Mouse (Mus musculus): ENCODE results near the gene Eml1. TPM values are rescaled to one million over a fixed set of nuclear protein-coding genes. Genes with fewer than 3 reads are reported as not detected.

Gene Eml1
- polyA plus RNA-seq, 1 experiment, result 6.4 TPM

- Histone ChIP-seq H3K36me3 (ENCODE audit: control insufficient read depth, insufficient read depth, low read length) (no peaks in the 10 kb centered on the region), H3K4me1 (replicated peaks; ENCODE audit: control insufficient read depth, insufficient read depth, low read length) (no peaks in the 10 kb centered on the region), H3K27me3 (ENCODE audit: control insufficient read depth, insufficient read depth, low read length) (no peaks in the 10 kb centered on the region; the same call in 1 of the 2 replicates), H3K27ac (ENCODE audit: control insufficient read depth, insufficient read depth, low read length) (no peak overlapping the region), H3K4me3 (ENCODE audit: control insufficient read depth, insufficient read depth, low read length) (no peak overlapping the region)
- 68% methylated on average over 2 of the region's 2 CpGs for WGBS
- no peak for TF ChIP-seq CTCF (IDR thresholded peaks at IDR 0.05; ENCODE audit: borderline replicate concordance, control insufficient read depth, extremely low read depth, insufficient read depth, low read length, poor library complexity)
- TF ChIP-seq POLR2A (IDR thresholded peaks at IDR 0.05; ENCODE audit: control insufficient read depth, extremely low read depth, insufficient read depth, low read length, poor library complexity), result no peak
- no peak for DNase-seq
Measured at GRCm38 (mm10) chr12:108354284-108354683, 16.5 kb upstream of the Eml1 start.

- H3K36me3 ChIP-seq (ENCODE audit: control insufficient read depth, insufficient read depth, low read length), result no peaks in the 10 kb centered on the region
- TF ChIP-seq POLR2A (IDR thresholded peaks at IDR 0.05; ENCODE audit: control insufficient read depth, extremely low read depth, insufficient read depth, low read length, poor library complexity) (no peak), CTCF (IDR thresholded peaks at IDR 0.05; ENCODE audit: borderline replicate concordance, control insufficient read depth, extremely low read depth, insufficient read depth, low read length, poor library complexity) (no peak)
- no peaks in the 10 kb centered on the region for H3K4me1 ChIP-seq (replicated peaks; ENCODE audit: control insufficient read depth, insufficient read depth, low read length)
- DNase-seq, result no peak
- WGBS, result 56% methylated on average over 1 of the region's 1 CpGs
- H3K27ac ChIP-seq (ENCODE audit: control insufficient read depth, insufficient read depth, low read length), result no peak overlapping the region
- no peak overlapping the region for H3K4me3 ChIP-seq (ENCODE audit: control insufficient read depth, insufficient read depth, low read length)
- H3K27me3 ChIP-seq (ENCODE audit: control insufficient read depth, insufficient read depth, low read length), result no peaks in the 10 kb centered on the region; the same call in 1 of the 2 replicates
Measured at GRCm38 (mm10) chr12:108355271-108355670, 15.5 kb upstream of the Eml1 start.

DNA sequence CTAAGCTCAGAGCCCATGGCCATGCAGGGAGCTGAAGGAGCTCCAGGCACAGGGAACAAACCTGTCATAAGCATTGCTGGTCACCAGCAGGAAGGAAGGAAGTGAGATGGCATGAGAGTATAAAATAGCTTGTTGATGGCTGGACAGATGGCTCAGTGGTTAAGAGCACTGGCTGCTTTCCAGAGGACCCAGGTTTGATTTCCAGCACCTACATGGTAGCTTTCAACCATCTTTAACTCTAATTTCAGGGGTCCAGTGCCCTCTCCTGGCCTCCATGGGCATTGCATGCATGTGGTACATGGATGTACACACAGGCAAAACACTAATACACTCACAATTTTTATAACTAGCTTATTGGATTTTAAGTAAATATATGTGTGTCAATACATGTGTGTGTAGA is 14.8 kb upstream of the Eml1 start:
- Histone ChIP-seq H3K27ac (ENCODE audit: control insufficient read depth, insufficient read depth, low read length) (no peak overlapping the region), H3K4me1 (replicated peaks; ENCODE audit: control insufficient read depth, insufficient read depth, low read length) (no peaks in the 10 kb centered on the region), H3K4me3 (ENCODE audit: control insufficient read depth, insufficient read depth, low read length) (no peak overlapping the region), H3K27me3 (ENCODE audit: control insufficient read depth, insufficient read depth, low read length) (no peaks in the 10 kb centered on the region; the same call in 1 of the 2 replicates), H3K36me3 (ENCODE audit: control insufficient read depth, insufficient read depth, low read length) (no peaks in the 10 kb centered on the region)
- no peak for DNase-seq
- no peak for TF ChIP-seq POLR2A (IDR thresholded peaks at IDR 0.05; ENCODE audit: control insufficient read depth, extremely low read depth, insufficient read depth, low read length, poor library complexity)
- no peak for TF ChIP-seq CTCF (IDR thresholded peaks at IDR 0.05; ENCODE audit: borderline replicate concordance, control insufficient read depth, extremely low read depth, insufficient read depth, low read length, poor library complexity)

DNA sequence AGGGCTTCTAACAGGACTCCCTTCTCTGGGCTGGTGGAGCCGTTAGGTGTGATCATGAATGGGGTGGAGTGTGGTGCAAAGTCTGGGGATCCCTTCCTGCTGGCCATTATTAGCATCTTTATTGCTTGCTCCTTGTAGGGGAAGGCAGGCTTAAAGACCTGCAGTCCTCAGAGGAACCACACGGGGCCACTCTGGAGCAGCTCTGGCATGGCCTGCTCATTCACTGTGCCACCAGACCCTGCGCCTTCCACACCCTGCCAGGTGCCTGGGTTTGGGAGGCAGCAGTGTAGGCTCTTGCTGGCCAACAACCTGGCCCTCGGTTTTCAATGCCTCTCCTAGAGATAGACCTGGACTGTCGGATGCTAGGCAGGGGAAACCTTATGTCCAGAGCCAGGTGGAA is 7.0 kb upstream of the Eml1 start:
- no peaks in the 10 kb centered on the region for H3K27me3 ChIP-seq (ENCODE audit: control insufficient read depth, insufficient read depth, low read length)
- no peaks in the 10 kb centered on the region for H3K36me3 ChIP-seq (ENCODE audit: control insufficient read depth, insufficient read depth, low read length)
- 9% methylated on average over 5 of the region's 5 CpGs for WGBS
- no peak overlapping the region for H3K27ac ChIP-seq (ENCODE audit: control insufficient read depth, insufficient read depth, low read length)
- peak; percentile 47 for DNase-seq
- no peaks in the 10 kb centered on the region for H3K4me1 ChIP-seq (replicated peaks; ENCODE audit: control insufficient read depth, insufficient read depth, low read length)
- no peak overlapping the region for H3K4me3 ChIP-seq (ENCODE audit: control insufficient read depth, insufficient read depth, low read length)
- no peak for TF ChIP-seq POLR2A (IDR thresholded peaks at IDR 0.05; ENCODE audit: control insufficient read depth, extremely low read depth, insufficient read depth, low read length, poor library complexity)
- peak; percentile 55; the same call in 1 of the 2 replicates for TF ChIP-seq CTCF (IDR thresholded peaks at IDR 0.05; ENCODE audit: borderline replicate concordance, control insufficient read depth, extremely low read depth, insufficient read depth, low read length, poor library complexity)

- TF ChIP-seq CTCF (IDR thresholded peaks at IDR 0.05; ENCODE audit: borderline replicate concordance, control insufficient read depth, extremely low read depth, insufficient read depth, low read length, poor library complexity) (no peak), POLR2A (IDR thresholded peaks at IDR 0.05; ENCODE audit: control insufficient read depth, extremely low read depth, insufficient read depth, low read length, poor library complexity) (no peak)
- Histone ChIP-seq H3K27ac (ENCODE audit: control insufficient read depth, insufficient read depth, low read length) (no peak overlapping the region), H3K4me3 (ENCODE audit: control insufficient read depth, insufficient read depth, low read length) (no peak overlapping the region), H3K27me3 (ENCODE audit: control insufficient read depth, insufficient read depth, low read length) (no peaks in the 10 kb centered on the region), H3K4me1 (replicated peaks; ENCODE audit: control insufficient read depth, insufficient read depth, low read length) (no peaks in the 10 kb centered on the region), H3K36me3 (ENCODE audit: control insufficient read depth, insufficient read depth, low read length) (no peaks in the 10 kb centered on the region)
- WGBS, result 77% methylated on average over 3 of the region's 3 CpGs
- DNase-seq, result no peak
Measured at GRCm38 (mm10) chr12:108365340-108365739, 5.4 kb upstream of the Eml1 start.

DNA sequence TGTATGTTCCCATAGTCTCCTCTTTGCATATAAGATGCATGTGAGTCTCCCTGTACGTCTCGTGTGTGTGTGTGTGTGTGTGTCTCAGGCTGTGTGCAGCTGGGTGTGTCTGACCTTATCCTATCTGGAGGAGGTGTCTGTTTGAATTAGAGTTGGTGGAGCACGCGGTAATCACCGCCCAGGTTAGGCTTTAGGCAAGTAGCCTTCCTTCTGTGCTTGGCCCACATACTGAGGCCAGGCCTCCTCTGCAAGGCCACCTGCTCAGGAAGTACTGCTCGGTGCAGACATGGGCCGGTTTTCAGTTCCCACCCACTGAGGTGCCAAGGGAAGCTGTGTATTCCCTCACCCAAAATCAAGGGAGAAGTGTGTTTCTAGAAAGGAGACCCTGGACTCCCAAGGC is 4.9 kb upstream of the Eml1 start:
- no peak overlapping the region for H3K4me3 ChIP-seq (ENCODE audit: control insufficient read depth, insufficient read depth, low read length)
- DNase-seq, result no peak
- H3K4me1 ChIP-seq (replicated peaks; ENCODE audit: control insufficient read depth, insufficient read depth, low read length), result no peaks in the 10 kb centered on the region
- H3K27me3 ChIP-seq (ENCODE audit: control insufficient read depth, insufficient read depth, low read length), result no peaks in the 10 kb centered on the region
- no peaks in the 10 kb centered on the region for H3K36me3 ChIP-seq (ENCODE audit: control insufficient read depth, insufficient read depth, low read length)
- H3K27ac ChIP-seq (ENCODE audit: control insufficient read depth, insufficient read depth, low read length), result no peak overlapping the region
- TF ChIP-seq CTCF (IDR thresholded peaks at IDR 0.05; ENCODE audit: borderline replicate concordance, control insufficient read depth, extremely low read depth, insufficient read depth, low read length, poor library complexity) (no peak), POLR2A (IDR thresholded peaks at IDR 0.05; ENCODE audit: control insufficient read depth, extremely low read depth, insufficient read depth, low read length, poor library complexity) (no peak)
- 72% methylated on average over 7 of the region's 7 CpGs for WGBS

DNA sequence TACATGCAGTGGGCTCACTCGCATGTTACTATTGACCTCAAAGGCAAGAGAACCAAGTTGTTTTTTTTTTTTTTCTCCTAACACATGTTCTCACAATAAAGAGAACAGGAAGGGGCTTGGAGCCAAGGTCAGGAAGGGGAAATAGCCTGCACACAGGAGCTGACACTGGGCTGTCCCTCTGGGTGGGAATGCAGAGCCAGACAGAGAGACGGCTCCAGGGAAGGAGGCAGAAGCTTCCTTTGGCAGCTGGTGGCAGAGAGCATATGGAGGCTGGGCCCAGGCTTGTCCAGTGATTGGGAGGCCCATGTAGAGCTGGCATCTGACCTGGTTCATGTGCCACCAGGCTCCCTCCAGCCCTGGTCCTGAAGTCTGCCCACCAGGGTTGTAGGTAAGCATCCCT is 2.8 kb upstream of the Eml1 start:
- no peak for DNase-seq
- TF ChIP-seq POLR2A (IDR thresholded peaks at IDR 0.05; ENCODE audit: control insufficient read depth, extremely low read depth, insufficient read depth, low read length, poor library complexity) (no peak), CTCF (IDR thresholded peaks at IDR 0.05; ENCODE audit: borderline replicate concordance, control insufficient read depth, extremely low read depth, insufficient read depth, low read length, poor library complexity) (no peak)
- Histone ChIP-seq H3K27ac (ENCODE audit: control insufficient read depth, insufficient read depth, low read length) (no peak overlapping the region), H3K4me1 (replicated peaks; ENCODE audit: control insufficient read depth, insufficient read depth, low read length) (no peaks in the 10 kb centered on the region), H3K36me3 (ENCODE audit: control insufficient read depth, insufficient read depth, low read length) (no peaks in the 10 kb centered on the region), H3K27me3 (ENCODE audit: control insufficient read depth, insufficient read depth, low read length) (no peaks in the 10 kb centered on the region), H3K4me3 (ENCODE audit: control insufficient read depth, insufficient read depth, low read length) (no peak overlapping the region)
- WGBS, result 59% methylated on average over 2 of the region's 2 CpGs
